Mouse (Mus musculus): ENCODE measurements around the gene Gm11273. TPM values are rescaled to one million over a fixed set of nuclear protein-coding genes. Genes with fewer than 3 reads are reported as not detected.
"Not testable (repeated sequence)": the region's sequence is repeated elsewhere in the genome, so short reads cannot be mapped to it uniquely, and the experiment has no call there.

Gm11273 gene
- total RNA-seq (2017): 8.5 and 11.7 TPM in 2 replicates

DNA sequence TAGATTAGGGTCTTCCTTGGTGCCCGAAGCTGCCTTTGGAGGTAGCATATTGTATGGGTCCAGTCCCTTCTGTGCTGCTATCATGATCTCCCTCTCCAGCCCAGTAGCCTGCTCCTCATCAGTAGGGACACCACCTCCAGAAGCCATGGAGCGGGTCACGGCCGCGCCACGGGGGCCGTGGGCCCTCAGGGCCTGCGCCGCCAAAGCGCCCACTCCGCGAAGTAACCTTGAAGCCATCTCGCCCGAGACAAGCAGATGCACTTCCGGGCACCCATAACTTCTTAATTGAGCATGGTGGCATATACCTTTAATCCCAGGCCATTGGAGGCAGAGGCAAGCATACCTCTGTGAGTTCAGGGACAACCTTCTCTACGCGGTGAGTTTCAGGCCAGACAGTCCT, at the start of gene Gm11273:
Gm11273 (minus strand) TSS at position 237 of the 400 bp plus-strand sequence.
- ATAC-seq (replicated peaks; ENCODE audit: low read depth, poor library complexity, severe bottlenecking): 0 out of 2 replicates have a peak, but pooled peaks have one; percentile 31

DNA sequence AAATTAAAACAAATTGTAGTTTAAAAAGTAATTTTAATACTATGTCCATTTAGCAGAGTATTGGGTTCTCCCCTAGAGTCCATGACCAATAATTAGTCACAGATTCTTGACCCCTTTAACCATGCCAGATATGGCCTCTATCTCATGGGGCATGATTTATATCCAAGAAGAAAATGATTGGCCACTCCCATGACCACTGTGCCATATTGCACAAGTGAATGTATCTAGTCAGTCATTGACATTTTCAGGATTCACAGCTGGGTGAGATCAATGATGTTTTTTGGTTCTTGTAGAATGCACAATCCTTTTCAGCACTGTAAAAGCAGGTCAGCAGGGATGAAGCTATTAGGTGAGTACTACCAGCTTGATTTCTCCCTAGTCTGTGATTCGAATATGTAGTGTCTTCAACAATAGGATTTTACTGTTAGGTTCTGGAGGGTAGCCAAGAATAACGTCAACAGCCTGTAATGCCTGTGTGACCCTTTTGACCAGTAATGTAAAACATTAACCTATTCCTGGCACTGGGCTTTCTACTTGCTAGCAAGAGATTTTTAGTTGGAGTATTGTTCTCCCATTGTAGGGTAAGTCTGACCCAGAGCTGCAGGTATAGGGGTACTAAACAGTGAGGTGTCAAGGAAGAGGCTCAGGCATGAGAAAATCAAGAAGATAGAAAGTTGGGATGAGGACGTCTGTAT, 49.3 kb upstream of the Gm11273 start:
- no peak for ATAC-seq (replicated peaks; ENCODE audit: low read depth, poor library complexity, severe bottlenecking)

DNA sequence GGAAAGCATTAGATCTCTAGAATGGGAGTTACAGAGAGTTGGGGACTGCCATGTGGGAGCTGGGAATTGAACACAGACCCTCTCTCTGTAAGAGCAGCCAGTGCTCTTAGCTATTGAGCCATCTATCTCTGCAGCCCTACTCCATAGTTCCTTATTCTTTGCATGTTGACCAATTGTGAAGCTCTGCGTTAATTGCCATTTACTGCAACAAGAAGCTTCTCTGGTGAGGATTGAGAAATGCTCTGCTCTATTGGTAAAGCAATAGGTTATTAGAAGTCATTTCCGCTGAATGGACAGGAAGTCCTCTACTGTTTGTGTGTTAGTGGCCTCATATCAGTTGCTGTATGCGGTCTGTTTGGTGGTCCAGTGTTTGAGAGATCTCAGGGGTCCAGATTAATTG, 48.3 kb upstream of the Gm11273 start:
- no peak for ATAC-seq (replicated peaks; ENCODE audit: low read depth, poor library complexity, severe bottlenecking)

DNA sequence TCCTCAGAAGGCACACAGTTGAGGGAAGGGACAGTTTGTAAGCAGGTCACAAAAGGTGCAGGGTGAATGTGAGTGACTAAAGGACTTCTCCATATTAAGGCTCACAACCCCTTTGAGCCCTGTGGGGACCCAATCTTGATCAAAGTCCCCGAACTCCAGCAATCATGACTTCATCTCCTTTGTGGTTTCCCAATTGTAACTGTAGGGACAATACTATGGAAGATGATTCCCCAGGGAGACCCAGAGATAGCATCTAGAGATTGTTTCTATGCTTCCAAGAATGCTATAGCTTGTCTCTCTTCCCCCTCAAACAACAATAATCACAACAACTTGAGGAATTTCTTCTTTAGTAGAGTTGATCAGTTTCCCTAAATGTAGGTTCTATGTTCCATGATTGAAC, 41.5 kb upstream of the Gm11273 start, which contains the start of gene Olfr1366:
Olfr1366 (minus strand) TSS at position 101 of the 400 bp plus-strand sequence.
- no peak for ATAC-seq (replicated peaks; ENCODE audit: low read depth, poor library complexity, severe bottlenecking)

DNA sequence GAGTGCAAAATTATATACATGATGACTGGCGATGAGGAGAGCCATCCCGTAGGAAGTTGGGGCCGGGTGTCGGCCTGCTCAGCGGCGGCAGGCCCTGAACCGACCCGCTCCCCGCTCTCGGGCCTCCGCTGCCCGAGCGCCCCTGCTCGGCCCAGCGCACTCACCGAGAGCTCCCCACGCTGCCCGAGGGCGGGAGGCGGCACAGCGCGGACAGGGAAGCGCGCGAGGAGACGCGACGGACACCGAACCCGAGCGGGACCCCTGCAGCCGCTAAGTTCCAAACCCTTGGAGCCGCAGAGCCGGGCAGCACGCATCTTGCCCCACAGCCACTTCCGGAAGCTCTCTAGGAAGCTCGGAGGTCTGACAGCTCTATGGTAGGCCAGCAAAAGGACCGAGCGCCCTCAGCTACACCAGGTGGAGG, 29.6 kb upstream of the Gm11273 start, which contains the start of gene Zkscan8:
Zkscan8 (minus strand) TSS at position 340 of the 421 bp plus-strand sequence.
- peak; percentile 100 for ATAC-seq (replicated peaks; ENCODE audit: low read depth, poor library complexity, severe bottlenecking)

DNA sequence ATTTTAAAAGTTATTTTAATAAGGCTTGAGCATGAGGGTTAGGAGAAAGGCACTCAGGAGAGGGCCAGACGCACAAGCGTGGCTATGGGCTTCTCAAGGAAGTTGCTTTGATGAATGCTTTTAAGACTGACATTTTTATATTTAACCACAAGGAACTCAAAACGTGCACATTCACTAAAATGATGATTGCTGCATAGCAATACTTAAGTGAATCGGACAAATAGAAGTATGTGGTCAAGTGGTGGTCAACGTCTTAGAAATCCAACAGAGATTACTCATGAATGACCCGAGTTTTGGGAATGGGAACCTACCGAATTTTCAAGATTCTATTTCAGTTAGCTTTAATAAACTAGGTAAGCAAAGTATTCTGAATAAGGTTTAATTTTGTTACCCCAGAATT, 28.9 kb upstream of the Gm11273 start:
- ATAC-seq (replicated peaks; ENCODE audit: low read depth, poor library complexity, severe bottlenecking): no peak

DNA sequence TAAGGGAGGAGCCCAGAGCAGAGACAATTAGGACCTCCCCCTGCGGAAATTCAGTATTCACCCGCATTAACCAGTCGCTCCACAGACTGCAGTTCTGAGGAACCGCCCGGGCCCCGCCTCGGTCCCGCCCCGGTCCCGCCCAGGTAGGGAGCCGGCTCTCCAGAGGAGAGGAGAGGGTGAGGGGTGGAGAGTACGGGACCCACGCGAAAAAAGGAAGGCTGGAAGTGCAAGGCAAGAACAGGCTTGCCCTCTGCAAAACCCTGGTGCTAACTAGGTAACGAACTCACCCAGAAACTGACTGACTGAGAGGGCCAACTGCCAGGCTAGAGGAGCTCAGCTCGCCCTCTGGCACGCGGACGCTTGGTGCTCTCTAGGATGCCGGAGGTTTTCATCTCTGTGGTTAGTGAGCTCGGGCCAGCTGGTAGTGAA, 5.0 kb upstream of the Gm11273 start:
- peak; percentile 99 for ATAC-seq (replicated peaks; ENCODE audit: low read depth, poor library complexity, severe bottlenecking)

DNA sequence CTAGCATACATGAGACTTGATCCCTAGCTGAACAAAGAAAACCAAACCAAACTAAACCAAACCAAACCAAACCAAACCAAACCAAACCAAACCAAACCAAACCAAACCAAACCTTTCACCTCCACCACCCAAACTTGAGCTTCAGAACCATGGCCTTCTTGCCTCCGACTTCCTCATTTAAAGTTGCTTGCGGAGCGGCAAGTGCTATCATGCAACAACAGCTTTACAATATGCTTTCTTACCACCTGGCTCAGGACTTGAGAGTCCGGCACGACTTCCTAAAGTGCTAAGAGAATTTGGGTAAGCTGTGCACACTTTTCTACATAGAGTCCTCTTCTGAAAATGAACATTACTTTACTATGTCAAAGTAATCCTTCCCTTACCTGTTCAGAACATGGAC, 1.1 kb upstream of the Gm11273 start:
- no peak for ATAC-seq (replicated peaks; ENCODE audit: low read depth, poor library complexity, severe bottlenecking)

DNA sequence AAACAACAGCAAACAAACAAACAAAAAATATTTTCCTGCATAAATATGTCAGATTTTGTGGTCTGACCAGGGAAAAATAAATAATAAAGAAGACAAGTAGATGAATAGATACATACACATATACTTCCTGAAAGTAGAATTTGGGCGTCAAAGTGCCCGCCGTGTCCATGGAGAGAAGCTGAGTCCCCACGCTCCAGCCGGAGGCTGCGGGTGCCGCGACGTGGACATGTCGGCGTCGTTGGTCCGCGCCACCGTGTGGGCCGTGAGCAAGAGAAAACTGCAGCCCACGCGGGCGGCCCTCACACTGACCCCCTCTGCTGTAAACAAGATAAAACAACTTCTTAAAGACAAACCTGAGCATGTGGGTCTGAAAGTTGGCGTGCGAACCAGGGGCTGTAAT, 6.1 kb downstream of the Gm11273 start, which contains the start of gene AK157302:
AK157302 (plus strand) TSS at position 144 of the 400 bp plus-strand sequence.
- no peak for ATAC-seq (replicated peaks; ENCODE audit: low read depth, poor library complexity, severe bottlenecking)

DNA sequence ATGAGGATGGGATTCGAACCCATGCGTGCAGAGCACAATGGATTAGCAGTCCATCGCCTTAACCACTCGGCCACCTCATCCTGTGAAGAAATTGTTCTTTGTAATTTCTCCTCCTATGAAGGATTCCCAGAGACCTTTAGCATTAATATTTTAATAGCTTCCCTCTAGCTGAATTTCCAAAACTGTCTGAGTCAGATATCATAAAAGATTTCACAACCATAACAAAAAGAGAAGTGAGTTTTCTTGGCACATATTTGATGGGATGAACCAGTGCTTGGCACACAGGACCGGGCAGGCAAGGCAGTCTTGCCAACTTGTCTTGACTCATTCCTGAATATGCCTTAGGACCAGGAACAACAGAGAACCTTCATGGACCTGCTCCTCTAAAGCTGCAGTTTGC, 8.4 kb downstream of the Gm11273 start:
- ATAC-seq (replicated peaks; ENCODE audit: low read depth, poor library complexity, severe bottlenecking): no peak

DNA sequence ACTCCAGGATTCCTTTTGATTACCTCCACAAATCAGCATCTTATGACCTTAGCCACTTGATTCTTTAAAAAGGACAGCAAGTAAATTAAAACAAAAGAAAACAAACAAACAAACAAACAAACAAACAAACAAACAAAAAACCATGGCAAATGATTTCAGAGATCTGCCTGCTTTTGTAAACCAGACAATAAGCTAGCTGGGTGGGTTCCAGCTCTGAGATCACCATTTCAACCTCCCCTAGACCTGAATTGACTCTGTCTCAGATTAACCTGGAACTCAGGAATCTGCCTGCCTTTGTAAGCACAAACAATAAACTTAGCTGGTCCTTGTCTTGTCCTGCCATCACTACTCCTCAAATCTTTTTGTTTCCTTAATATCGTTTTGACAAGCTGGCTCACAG, 14.3 kb downstream of the Gm11273 start:
- no peak for ATAC-seq (replicated peaks; ENCODE audit: low read depth, poor library complexity, severe bottlenecking)

DNA sequence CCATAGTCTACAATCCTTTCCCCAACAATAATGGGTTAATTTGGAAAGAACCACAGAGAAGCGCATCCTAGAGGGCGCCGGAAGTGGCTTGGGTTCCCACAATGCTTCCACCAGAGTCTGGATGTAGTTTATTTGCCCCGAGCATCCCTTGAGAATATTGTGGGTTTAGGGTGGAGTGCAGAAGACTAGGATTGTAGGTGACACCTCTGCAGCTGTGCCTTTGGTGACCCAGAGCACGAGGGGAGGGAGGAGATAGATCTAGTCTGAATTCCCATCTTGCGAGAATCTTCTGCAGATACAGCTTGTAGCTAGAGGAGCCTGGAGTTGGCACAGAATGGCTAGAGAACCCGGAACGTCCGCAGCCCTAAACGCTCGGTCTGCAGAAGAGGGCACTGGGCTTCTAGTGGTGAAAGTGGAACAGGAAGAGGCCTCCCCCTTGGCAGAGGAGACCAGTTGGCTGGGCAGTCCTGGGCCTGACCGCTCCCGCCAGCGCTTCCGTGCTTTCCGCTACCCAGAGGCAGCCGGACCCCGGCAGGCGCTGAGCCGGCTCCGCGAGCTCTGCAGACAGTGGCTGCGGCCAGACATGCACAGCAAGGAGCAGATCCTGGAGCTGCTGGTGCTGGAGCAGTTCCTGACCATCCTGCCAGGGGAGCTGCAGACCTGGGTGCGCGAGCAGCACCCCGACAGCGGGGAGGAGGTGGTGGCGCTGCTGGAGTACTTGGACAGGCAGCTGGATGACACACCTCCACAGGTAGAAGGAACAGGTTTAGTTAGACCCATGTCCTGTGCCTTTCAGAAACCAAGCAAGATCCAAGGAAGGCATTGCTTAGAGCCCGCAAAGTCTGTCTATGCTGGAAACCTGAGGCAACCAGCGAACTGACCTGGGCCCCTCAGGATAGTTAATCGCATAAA, 22.2 kb downstream of the Gm11273 start, which contains the start of the genes Zkscan4 and Gm10065:
Zkscan4 (plus strand) TSS at position 149 of the 912 bp plus-strand sequence.
Gm10065 (minus strand) TSS at position 683 of the 912 bp plus-strand sequence.
- ATAC-seq (replicated peaks; ENCODE audit: low read depth, poor library complexity, severe bottlenecking): peak; percentile 75

DNA sequence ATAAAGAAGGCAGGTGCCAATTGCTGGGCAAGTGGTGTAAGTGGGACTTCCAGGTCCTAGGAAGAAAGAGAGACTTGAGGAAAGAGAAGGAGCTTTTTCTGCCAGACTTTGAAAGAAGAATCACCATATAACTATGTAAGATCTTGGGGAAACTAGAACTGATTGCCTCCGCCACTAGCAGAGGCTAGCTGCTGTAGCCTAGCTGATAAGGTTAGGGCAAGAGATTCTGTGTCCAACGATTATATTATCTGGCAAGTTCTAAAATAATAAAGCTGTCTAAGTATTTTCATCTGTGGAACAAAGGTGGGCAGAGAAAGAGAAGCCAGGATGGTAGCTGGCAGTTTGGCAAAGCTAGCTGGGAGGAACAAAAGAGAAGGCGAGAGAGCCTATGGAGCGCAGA, 28.8 kb downstream of the Gm11273 start:
- ATAC-seq (replicated peaks; ENCODE audit: low read depth, poor library complexity, severe bottlenecking): no peak

DNA sequence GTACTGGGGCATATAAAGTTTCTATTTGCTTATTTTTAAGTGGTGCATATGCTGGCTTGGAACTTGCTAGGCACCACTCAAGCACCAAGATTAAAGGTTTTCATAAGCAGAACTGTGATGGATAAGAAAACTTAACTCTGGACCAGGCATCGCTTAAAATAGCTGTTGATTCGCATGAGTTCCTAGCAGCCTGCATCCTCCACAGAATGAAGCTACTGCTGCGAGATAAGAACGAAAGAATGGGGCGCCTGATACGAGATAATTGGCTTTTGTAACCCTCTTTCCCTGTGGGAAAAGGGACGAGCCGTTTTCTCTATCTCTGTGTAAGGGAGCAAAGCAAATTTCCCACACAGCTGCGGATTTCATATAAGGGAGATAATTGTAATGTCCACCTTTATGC, 32.1 kb downstream of the Gm11273 start:
- no peak for ATAC-seq (replicated peaks; ENCODE audit: low read depth, poor library complexity, severe bottlenecking)

DNA sequence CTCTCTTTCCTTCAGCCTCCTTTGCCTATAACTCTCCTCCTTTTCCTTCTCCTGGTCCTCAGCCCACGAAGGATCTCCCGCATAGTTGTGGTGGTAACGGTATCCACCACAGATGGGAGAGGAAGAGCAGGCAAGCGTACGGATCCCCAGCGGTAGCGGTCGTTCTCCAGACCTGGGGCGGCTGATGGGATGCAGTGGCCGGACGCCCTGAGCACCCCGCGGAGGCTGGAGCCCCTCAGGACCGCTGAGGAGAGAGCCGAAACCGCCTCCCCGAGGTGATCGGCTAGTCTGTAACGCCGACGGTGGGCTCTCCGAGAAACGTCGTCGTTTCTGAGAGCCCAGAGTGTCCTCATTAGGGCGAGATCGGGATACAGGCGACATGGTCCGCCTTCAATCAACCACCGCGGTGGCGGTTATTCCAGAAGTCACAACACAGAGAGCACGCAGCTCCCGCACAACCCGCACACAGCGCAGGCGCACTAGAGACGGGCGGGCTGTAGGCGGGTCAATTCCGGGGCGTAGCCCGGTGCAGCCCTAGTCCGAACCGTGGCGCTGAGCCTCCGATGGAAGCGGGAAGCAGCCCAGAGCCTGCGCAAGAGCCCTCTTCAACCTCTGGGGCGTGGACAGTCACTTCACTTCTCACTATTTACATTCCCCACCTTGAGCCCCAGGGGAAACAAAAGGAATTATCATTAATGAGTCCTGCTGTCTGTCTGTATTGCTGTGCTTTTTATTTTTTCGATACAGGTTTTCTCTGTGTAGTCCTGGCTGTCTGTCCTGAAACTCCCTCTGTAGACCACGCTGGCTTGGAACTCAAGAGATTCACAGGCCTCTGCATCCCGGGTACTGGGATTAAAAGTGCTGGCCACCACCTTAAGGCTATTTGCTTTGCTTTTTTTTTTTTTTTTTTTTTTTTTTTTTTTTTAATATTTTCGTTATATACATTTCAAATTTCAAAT, 32.9 kb downstream of the Gm11273 start, which contains the start of gene Nkapl:
Nkapl (minus strand) TSS at position 449 of the 959 bp plus-strand sequence.
- ATAC-seq (replicated peaks; ENCODE audit: low read depth, poor library complexity, severe bottlenecking): peak; percentile 97

DNA sequence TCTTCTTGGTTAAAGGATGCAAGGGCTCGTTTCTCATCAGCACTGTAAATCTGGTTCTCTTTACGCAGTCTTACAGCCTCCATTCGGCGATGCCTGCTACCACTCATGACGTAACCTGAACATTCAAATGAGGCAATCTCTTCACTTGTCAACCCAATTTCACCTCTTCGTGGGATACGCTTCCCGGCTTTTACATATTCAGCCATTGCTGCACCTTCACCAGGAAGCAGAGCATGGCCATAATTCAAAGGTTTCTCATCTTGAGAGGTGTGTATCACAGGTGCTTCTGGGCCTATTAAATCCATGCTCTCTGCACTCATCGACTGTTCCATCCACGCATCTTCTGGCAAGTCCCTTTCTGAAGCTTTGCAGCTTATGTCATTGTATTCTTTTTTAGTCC, 33.9 kb downstream of the Gm11273 start:
- no peak for ATAC-seq (replicated peaks; ENCODE audit: low read depth, poor library complexity, severe bottlenecking)

DNA sequence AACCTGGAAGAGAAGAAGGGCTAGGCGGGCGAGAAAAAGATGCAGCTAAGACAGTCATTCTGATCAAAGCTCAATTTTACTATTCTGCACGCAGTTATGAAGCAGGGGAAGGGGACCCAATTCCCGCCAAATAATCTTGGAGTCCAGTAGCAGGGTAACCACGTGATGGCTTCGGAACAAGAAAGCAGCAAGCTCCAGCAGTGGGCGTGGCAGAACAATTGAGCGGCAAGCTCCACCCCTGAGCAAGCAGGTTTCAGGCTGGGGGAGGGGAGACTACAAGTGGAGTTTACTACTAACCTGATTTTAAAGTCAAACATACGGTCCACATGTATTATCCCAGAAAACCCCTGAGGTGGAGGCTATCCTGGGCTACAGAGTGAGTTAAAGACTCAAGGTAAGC, 38.7 kb downstream of the Gm11273 start:
- ATAC-seq (replicated peaks; ENCODE audit: low read depth, poor library complexity, severe bottlenecking): not testable (repeated sequence)

DNA sequence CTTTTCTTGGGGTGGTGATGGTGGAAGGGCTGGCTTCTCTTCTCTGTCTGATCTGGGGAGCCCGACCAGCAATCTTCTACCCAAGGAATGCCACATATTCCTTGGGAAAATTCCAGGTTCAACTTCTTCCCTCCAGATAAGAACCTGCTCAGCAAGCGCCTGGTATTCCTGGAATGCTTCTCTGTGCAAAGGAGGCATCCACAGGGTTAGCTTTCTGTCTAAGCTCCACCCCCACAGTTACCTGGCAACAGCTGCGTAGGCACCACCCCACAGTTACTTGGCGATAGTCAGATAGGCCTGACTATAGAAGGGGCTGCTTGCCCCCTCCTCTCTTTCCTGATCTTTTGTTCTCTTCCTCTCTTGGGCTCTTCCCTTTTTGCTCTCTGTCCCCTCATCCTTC, 44.9 kb downstream of the Gm11273 start:
- no peak for ATAC-seq (replicated peaks; ENCODE audit: low read depth, poor library complexity, severe bottlenecking)

DNA sequence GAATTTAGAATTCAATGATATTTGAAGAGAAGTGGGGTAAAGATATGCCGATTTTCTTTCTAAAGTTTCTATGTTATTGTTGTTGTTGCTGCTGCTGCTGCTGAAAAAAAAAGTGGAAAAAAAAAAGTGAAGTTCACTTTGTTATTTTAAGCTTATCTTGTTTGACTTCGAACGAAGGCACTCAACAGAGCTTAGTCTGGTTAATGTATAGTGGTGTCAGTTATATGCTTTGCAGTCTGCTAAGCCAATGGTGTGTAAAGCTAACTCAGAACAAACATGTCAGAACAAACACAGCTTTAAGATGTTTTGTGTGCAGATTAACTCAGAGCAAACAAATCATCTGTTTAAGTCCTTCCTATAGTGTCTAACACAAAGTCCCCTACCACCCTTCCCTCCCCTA, 47.1 kb downstream of the Gm11273 start:
- no peak for ATAC-seq (replicated peaks; ENCODE audit: low read depth, poor library complexity, severe bottlenecking)
